Mouse (Mus musculus): ENCODE measurements around the gene Ugt8a.

Gene Ugt8a

GRCm38 (mm10) chr3:125861601-125862000 is 76.8 kb downstream of the Ugt8a start:
- DNase-seq = no peak

- DNase-seq = peak; percentile 5
These were observed 89.1 kb downstream of the Ugt8a start for GRCm38 (mm10) chr3:125849163-125849872.

- DNase-seq = no peak
These were observed 110.4 kb downstream of the Ugt8a start for GRCm38 (mm10) chr3:125828051-125828450.

- DNase-seq = no peak
These were observed 111.2 kb downstream of the Ugt8a start for GRCm38 (mm10) chr3:125827256-125827655.

GRCm38 (mm10) chr3:125819741-125820140 is 118.7 kb downstream of the Ugt8a start:
- DNase-seq = no peak

Measured in right cerebral cortex, postnatal 25 days (tissue).